Mouse (Mus musculus) erythroblast, embryonic 14.5 days (primary cell): ENCODE results near the gene Rbm6. TPM values are rescaled to one million over a fixed set of nuclear protein-coding genes. Genes with fewer than 3 reads are reported as not detected.

Source experiments
- H3K27me3 ChIP-seq: 2 replicates; pipeline ENCODE4 v1.6.1; 2012; ENCODE audit warnings: inconsistent platforms; ENCODE audit not compliant: control insufficient read depth
- H3K36me3 ChIP-seq: 2 replicates; pipeline ENCODE4 v1.6.1; 2012; ENCODE audit warnings: mild to moderate bottlenecking, inconsistent platforms; ENCODE audit not compliant: control insufficient read depth
- H3K4me1 ChIP-seq: 2 replicates; pipeline ENCODE4 v1.6.1; 2012; ENCODE audit warnings: inconsistent platforms; ENCODE audit not compliant: control insufficient read depth
- H3K4me3 ChIP-seq: replicated peaks from 2 replicates; pipeline ENCODE3; 2012; ENCODE audit warnings: moderate library complexity, mild to moderate bottlenecking, inconsistent platforms
- H3K9me3 ChIP-seq: 2 replicates; pipeline ENCODE4 v1.6.1; 2012; ENCODE audit warnings: low read length, inconsistent platforms, mixed read lengths; ENCODE audit not compliant: control insufficient read depth
- GATA1 ChIP-seq: IDR thresholded peaks from 2 replicates; pipeline ENCODE4 v1.6.1; 2012; ENCODE audit warnings: low read length, inconsistent platforms, mixed read lengths
- TAL1 ChIP-seq: IDR thresholded peaks from 3 replicates; pipeline ENCODE4 v1.6.1; 2012; ENCODE audit warnings: low read length, inconsistent platforms, mixed read lengths
- polyA plus RNA-seq: library from polyadenylated mRNA; stranded (reverse); fragments of >175 nt; gene quantifications from 2 replicates; pipeline ENCODE4 v1.2.3, GENCODE M21; 2012

Gene Rbm6
- polyA plus RNA-seq, 1 experiment: 2.9 TPM

GRCm38 (mm10) chr9:107906967-107907800 is 34.1 kb upstream of the Rbm6 start:
- H3K9me3 ChIP-seq: no peaks in the 10 kb centered on the region
- peak overlapping the region; percentile 60 for H3K4me3 ChIP-seq
- no peak for TF ChIP-seq GATA1
- no peak for TF ChIP-seq TAL1
- peaks cover 2% of the 10 kb centered on the region; the same call in 1 of the 2 replicates for H3K27me3 ChIP-seq
- peaks cover 50% of the 10 kb centered on the region for H3K4me1 ChIP-seq
- peaks cover 6% of the 10 kb centered on the region for H3K36me3 ChIP-seq

DNA sequence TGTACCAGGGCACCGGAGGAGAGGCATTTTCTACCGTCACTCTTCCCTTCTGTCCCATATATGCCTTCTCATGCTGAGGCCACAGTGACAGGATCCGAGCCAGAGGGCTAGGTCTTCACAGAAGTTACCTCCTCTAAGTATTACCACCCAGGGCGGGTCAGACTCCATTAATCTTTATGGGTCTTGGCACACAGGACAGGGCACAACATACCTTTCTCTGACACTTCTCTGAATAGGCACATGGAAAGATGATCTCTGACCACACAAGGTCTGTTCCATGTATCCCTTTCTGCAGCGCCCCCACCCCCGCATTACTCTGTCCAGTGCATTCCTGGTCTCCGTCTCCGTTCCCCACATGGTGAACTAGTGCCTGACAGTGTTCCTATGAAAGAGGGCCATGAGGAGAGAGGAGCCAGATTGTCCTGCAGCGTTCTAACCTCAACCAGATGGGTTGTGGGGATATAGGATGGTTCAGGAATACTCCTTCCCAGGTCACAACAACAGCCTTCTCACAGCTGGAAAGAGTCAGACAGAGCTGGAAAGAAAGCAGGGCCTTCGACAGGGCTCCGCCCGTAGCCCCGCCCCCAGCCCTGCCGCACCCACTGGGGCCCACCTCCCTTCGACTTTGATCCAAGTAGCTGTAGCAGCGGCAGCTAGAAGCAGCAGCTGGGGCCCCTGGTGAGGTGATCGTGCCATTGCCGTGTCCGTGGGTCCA is 33.4 kb upstream of the Rbm6 start, which contains the start of gene Mst1r:
Gene Mst1r (plus strand): TSS at position 622 of the 715 bp plus-strand sequence.
- Histone ChIP-seq H3K9me3 (no peaks in the 10 kb centered on the region), H3K27me3 (peaks cover 3% of the 10 kb centered on the region), H3K4me1 (peaks cover 54% of the 10 kb centered on the region), H3K36me3 (peaks cover 13% of the 10 kb centered on the region), H3K4me3 (peak within 1 kb of the TSS; percentile 60)
- no peak for TF ChIP-seq GATA1
- TF ChIP-seq TAL1: no peak

DNA sequence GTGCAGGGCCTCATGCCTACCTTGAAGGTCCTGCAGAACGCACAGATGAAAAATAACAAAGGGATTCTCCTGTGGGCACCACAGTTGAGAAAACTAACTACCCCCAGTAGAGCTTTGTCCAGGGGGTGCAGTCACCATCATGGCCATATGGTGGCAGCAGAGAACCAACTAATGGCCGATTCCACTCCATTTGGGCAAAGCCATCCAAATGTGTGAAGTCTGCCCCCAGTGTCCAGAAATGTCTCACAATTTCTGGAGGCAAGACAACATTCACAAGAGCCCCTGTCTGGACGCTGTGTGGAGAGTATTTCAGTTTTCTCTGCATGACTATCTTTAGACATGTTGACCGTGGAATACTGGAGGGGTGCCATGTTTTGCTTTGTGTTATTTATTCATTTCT is 31.7 kb upstream of the Rbm6 start:
- no peaks in the 10 kb centered on the region for H3K9me3 ChIP-seq
- H3K27me3 ChIP-seq: peaks cover 8% of the 10 kb centered on the region
- TF ChIP-seq TAL1 (no peak), GATA1 (no peak)
- peaks cover 62% of the 10 kb centered on the region for H3K4me1 ChIP-seq
- H3K36me3 ChIP-seq: peaks cover 27% of the 10 kb centered on the region
- no peak overlapping the region for H3K4me3 ChIP-seq

DNA sequence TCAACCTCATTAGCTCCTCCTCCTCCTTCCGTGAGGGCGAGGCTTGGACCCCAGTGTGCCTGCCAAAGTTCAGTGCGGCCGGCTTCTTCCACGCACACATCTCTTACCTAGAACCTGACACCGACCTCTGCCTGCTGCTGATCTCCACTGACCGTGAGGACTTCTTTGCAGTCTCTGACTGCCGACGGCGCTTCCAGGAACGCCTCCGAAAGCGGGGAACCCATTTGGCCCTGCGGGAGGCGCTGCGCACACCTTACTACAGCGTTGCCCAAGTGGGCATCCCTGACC is 28.5 kb upstream of the Rbm6 start:
- TF ChIP-seq GATA1 (no peak), TAL1 (no peak)
- H3K36me3 ChIP-seq: peaks cover 29% of the 10 kb centered on the region
- no peak overlapping the region for H3K4me3 ChIP-seq
- H3K4me1 ChIP-seq: peaks cover 35% of the 10 kb centered on the region
- H3K9me3 ChIP-seq: no peaks in the 10 kb centered on the region
- peaks cover 6% of the 10 kb centered on the region; the same call in 1 of the 2 replicates for H3K27me3 ChIP-seq

- no peak for TF ChIP-seq GATA1
- TF ChIP-seq TAL1: no peak
- Histone ChIP-seq H3K4me1 (peaks cover 29% of the 10 kb centered on the region), H3K27me3 (peaks cover 6% of the 10 kb centered on the region; the same call in 1 of the 2 replicates), H3K4me3 (peak overlapping the region; percentile 33), H3K9me3 (no peaks in the 10 kb centered on the region), H3K36me3 (peaks cover 29% of the 10 kb centered on the region)
Observed at GRCm38 (mm10) chr9:107900840-107901626, 28.0 kb upstream of the Rbm6 start.

- Histone ChIP-seq H3K36me3 (peaks cover 29% of the 10 kb centered on the region), H3K9me3 (no peaks in the 10 kb centered on the region), H3K27me3 (peaks cover 6% of the 10 kb centered on the region; the same call in 1 of the 2 replicates), H3K4me3 (no peak overlapping the region), H3K4me1 (peaks cover 19% of the 10 kb centered on the region)
- no peak for TF ChIP-seq TAL1
- TF ChIP-seq GATA1: no peak
Observed at GRCm38 (mm10) chr9:107899855-107900254, 26.8 kb upstream of the Rbm6 start.

- TF ChIP-seq GATA1 (no peak), TAL1 (no peak)
- H3K27me3 ChIP-seq: peaks cover 6% of the 10 kb centered on the region; the same call in 1 of the 2 replicates
- H3K9me3 ChIP-seq: no peaks in the 10 kb centered on the region
- H3K36me3 ChIP-seq: peaks cover 29% of the 10 kb centered on the region
- peaks cover 13% of the 10 kb centered on the region for H3K4me1 ChIP-seq
- no peak overlapping the region for H3K4me3 ChIP-seq
Observed at GRCm38 (mm10) chr9:107898563-107898962, 25.5 kb upstream of the Rbm6 start.

DNA sequence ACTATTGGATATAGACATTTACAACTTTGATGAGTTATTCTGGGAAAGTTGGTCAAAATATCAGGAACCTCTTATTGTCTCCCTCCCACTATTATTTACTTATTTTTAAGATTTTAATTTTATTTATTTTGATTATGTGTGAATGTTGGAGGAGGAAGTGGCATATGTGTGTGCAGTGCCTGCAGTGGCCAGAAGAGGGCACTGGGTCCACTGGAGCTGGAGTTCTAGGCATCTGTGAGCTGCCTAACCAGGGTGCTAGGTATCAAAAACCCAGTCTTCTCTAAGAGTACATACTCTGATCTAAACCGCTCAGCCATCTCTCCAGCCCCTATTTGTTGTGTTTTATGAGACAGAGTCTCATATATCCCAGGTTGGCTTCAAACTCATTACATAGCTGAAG is 18.0 kb upstream of the Rbm6 start:
- no peaks in the 10 kb centered on the region for H3K9me3 ChIP-seq
- H3K4me3 ChIP-seq: no peak overlapping the region
- no peaks in the 10 kb centered on the region for H3K36me3 ChIP-seq
- peaks cover 8% of the 10 kb centered on the region for H3K27me3 ChIP-seq
- peaks cover 31% of the 10 kb centered on the region for H3K4me1 ChIP-seq
- no peak for TF ChIP-seq TAL1
- no peak for TF ChIP-seq GATA1

DNA sequence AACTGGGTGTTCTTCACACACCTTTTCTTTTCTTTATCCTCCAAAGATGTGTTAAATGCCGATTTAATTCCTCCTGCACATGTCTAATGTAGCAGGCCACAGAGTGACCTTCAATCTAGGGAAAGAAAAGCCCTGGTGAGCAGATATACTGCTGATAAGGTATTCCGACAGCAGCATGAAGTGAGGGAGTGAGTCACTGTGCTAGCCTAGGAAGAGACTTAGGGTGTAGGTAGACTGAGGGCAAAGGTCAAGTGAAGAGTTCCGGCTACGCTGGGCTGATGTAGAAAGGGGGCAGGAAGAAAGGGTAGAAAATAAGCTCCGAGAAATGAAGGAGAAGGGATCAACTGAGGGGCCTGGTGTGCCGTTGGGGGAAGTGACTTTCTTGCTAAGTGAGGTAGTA is 17.2 kb upstream of the Rbm6 start:
- peaks cover 13% of the 10 kb centered on the region for H3K27me3 ChIP-seq
- peaks cover 31% of the 10 kb centered on the region for H3K4me1 ChIP-seq
- H3K36me3 ChIP-seq: no peaks in the 10 kb centered on the region
- H3K9me3 ChIP-seq: no peaks in the 10 kb centered on the region
- H3K4me3 ChIP-seq: no peak overlapping the region
- TF ChIP-seq TAL1 (no peak), GATA1 (no peak)
